Mouse (Mus musculus) gastrocnemius, postnatal 36 days (tissue): ENCODE measurements at regions not wholly inside any gene's neighbourhood (a gene's known extent, or its start where the extent isn't known, plus 50 kb on each side); places are given as distances from the start of the nearest gene placed in this dataset.

Experiments used
- DNase-seq, 2 experiments: peaks; one replicate each; pipeline ENCODE4 v3.0.0; 2022
- intact Hi-C: fragments of 180-260 bp; cut with DNase I; formaldehyde crosslinking; loops from one replicate; pipeline ENCODE4 v1.15.1; 2025

GRCm38 (mm10) chr8:15734461-15734860 lies 688.6 kb upstream of the BB014433 start:
- no peak for DNase-seq
- intact Hi-C loops, result no loop called here

DNA sequence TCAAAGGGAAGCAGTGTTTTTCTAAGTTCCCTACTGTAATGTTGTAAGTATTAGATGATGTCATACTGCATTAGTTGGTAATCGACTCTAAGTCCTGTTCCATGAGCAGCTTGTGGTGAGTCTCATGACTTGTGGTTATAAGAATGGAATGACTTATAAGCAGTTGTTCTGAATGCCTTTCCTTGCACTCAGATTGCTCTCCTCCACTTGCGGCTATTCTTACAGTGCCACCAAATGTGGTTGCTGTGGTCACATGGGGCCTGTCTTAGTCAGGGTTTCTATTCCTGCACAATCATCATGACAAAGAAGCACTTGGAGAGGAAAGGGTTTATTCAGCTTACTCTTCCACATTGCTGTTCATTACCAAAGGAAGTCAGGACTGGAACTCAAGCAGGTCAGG lies 685.4 kb upstream of the BB014433 start:
- intact Hi-C loops, result no loop called here
- DNase-seq, result no peak

GRCm38 (mm10) chr8:15729075-15729474 lies 683.2 kb upstream of the BB014433 start:
- intact Hi-C loops, result loop anchor here (5.0 kb wide), 2 partner anchors 457 to 507 kb away; no protein-coding TSS in a partner anchor
- DNase-seq, result peak in 1 of 2 experiments; percentile 14

DNA sequence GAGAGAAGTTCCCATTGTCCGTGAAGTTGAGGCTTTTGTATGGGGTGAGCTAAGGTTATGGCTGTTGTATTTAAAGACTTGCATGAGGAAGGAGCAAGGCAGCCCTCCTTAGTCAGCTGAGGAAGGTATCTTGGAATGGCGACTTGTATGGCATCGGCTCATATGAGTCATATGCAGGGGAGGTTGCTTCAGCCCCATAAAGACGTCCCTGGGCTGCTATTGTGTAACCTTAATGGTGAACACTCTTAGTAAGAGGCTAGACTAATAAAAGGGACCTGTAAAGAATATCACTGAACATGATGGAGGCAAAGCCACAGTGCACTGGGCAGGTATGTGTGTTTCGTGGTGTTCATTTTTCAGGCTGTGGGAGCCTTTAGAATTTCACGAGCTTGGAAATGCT lies 680.4 kb upstream of the BB014433 start:
- intact Hi-C loops, result loop anchor here (5.0 kb wide), 2 partner anchors 454 to 504 kb away; no protein-coding TSS in a partner anchor
- DNase-seq, result no peak
